In genomic region chr6:113097662-113098061, GRCm38 (mm10) we compare ENCODE assay signal across 20 mouse cellular contexts. TPM values are rescaled to one million over a fixed set of nuclear protein-coding genes. Genes with fewer than 3 reads are reported as not detected.
DNase-seq lines count a peak whose midpoint lies in the region; ATAC-seq and TF ChIP-seq lines count a peak whose summit lies in the region.
"Had no signal": no experiment of that assay in that cellular context is flagged by ENCODE, and none has a peak within 500 bp of the region (broad histone marks: within the 10 kb centered on the region; RNA-seq: fewer than 3 reads in every experiment).

No protein-coding gene starts in this region.

- H3K4me2 ChIP-seq in intestine, postnatal 0 days (replicated peaks; ENCODE audit: low read depth) = no peak overlapping the region
- H3K4me2 ChIP-seq: embryonic facial prominence, embryonic 15.5 days; midbrain, embryonic 12.5 days; neural tube, embryonic 12.5 days had no signal

- H3K27ac ChIP-seq in kidney, adult 2 months (ENCODE audit: insufficient read depth, low read depth, low read length) = 0 out of 2 replicates have a peak overlapping the region, but pooled peaks have one; percentile 16
- H3K27ac ChIP-seq in intestine, postnatal 0 days (ENCODE audit: low read depth, low read length) = no peak overlapping the region
- H3K27ac ChIP-seq: embryonic facial prominence, embryonic 15.5 days; forebrain, embryonic 10.5 days; hindbrain, embryonic 10.5 days; hindbrain, postnatal 0 days; liver, embryonic 14.5 days; midbrain, embryonic 12.5 days; neural tube, embryonic 12.5 days; stomach, postnatal 0 days had no signal

- TF ChIP-seq POLR2A in kidney, adult 2 months (IDR thresholded peaks at IDR 0.05; ENCODE audit: low read depth, low read length) = no peak

- no peaks in the 10 kb centered on the region for H3K9me3 ChIP-seq in intestine, postnatal 0 days (ENCODE audit: control insufficient read depth)
- H3K9me3 ChIP-seq: embryonic facial prominence, embryonic 15.5 days; forebrain, embryonic 10.5 days; hindbrain, embryonic 10.5 days; midbrain, embryonic 12.5 days; neural tube, embryonic 12.5 days had no signal

- no peak for ATAC-seq in intestine, postnatal 0 days
- ATAC-seq: activated CD4-positive, CD25-positive, alpha-beta regulatory T cell, adult 4 months; hindbrain, postnatal 0 days had no signal

- H3K36me3 ChIP-seq in kidney, adult 2 months (ENCODE audit: control insufficient read depth, insufficient read depth, low read length) = no peaks in the 10 kb centered on the region
- no peaks in the 10 kb centered on the region for H3K36me3 ChIP-seq in intestine, postnatal 0 days (ENCODE audit: control insufficient read depth, insufficient read depth)
- H3K36me3 ChIP-seq: embryonic facial prominence, embryonic 15.5 days; midbrain, embryonic 12.5 days; neural tube, embryonic 12.5 days had no signal

- no peak overlapping the region for H3K4me3 ChIP-seq in kidney, adult 2 months (ENCODE audit: insufficient read depth, low read depth, low read length)
- H3K4me3 ChIP-seq in intestine, postnatal 0 days (ENCODE audit: low read depth, low read length) = no peak overlapping the region
- H3K4me3 ChIP-seq: embryonic facial prominence, embryonic 15.5 days; forebrain, embryonic 10.5 days; hindbrain, embryonic 10.5 days; midbrain, embryonic 12.5 days; neural tube, embryonic 12.5 days had no signal

- DNase-seq in kidney, adult 2 months = no peak
- DNase-seq in kidney, adult 11 months = no peak
- DNase-seq in 416B (ENCODE audit: low read depth) (peak; percentile 70), ES-CJ7 (ENCODE audit: low read depth, low spot score) (peak; percentile 45)
- peak; percentile 54 to 65 for DNase-seq in adrenal gland, postnatal 36 days
- DNase-seq in testis, postnatal 10 days (ENCODE audit: low spot score) = no peak
- DNase-seq: cerebellum, adult 11 months; gastrocnemius, postnatal 10 days; kidney, adult 18-20 months; kidney, postnatal 10 days had no signal

- 69% methylated on average over 5 of the region's 5 CpGs for WGBS in kidney, adult 2 months
- 55% methylated on average over 5 of the region's 5 CpGs for WGBS in intestine, postnatal 0 days

- TF ChIP-seq CTCF in kidney, adult 2 months (conservative IDR thresholded peaks at IDR 0.05; ENCODE audit: insufficient read depth, insufficient read length, low read depth, low read length) = no peak
- no peak for TF ChIP-seq CTCF in intestine, postnatal 0 days (IDR thresholded peaks at IDR 0.05; ENCODE audit: low read depth)

- H3K4me1 ChIP-seq in kidney, adult 2 months (ENCODE audit: control insufficient read depth, insufficient read depth, low read length) = peaks cover 8% of the 10 kb centered on the region; the same call in 1 of the 2 replicates
- 0 out of 2 replicates have a peak, but pooled peaks cover 8% of the 10 kb centered on the region for H3K4me1 ChIP-seq in intestine, postnatal 0 days (replicated peaks; ENCODE audit: control insufficient read depth, insufficient read depth, low read length)
- H3K4me1 ChIP-seq: hindbrain, embryonic 10.5 days had no signal

- H3K27me3 ChIP-seq in kidney, adult 2 months (replicated peaks; ENCODE audit: control insufficient read depth, insufficient read depth, low read length) = no peaks in the 10 kb centered on the region
- no peaks in the 10 kb centered on the region for H3K27me3 ChIP-seq in intestine, postnatal 0 days (replicated peaks; ENCODE audit: control insufficient read depth, insufficient read depth, low read length)
- H3K27me3 ChIP-seq: embryonic facial prominence, embryonic 15.5 days; midbrain, embryonic 12.5 days; neural tube, embryonic 12.5 days had no signal

- H3K9ac ChIP-seq in intestine, postnatal 0 days (ENCODE audit: low read depth, low read length) = no peak overlapping the region
- H3K9ac ChIP-seq: embryonic facial prominence, embryonic 15.5 days; liver, embryonic 14.5 days; midbrain, embryonic 12.5 days; neural tube, embryonic 12.5 days had no signal

RNA-seq across cellular contexts. Expression of gene Setd5, which starts 20.5 kb away (rescaled TPM):
- polyA plus RNA-seq in kidney, adult 2 months (2012; rRNA removed) = 16.8 and 17.9 TPM in 2 replicates
- 10 to 100 TPM; 87.7 to 88.4 TPM for total RNA-seq in adrenal gland, postnatal 36 days (2021)
- 32.2 and 32.9 TPM in 2 replicates for polyA plus RNA-seq in intestine, postnatal 0 days (2015; fragmentation: Nextera tagmentation; extraction: Ambion mirVana)

RNA-seq across cellular contexts. Expression of gene Thumpd3, which starts 51.6 kb away (rescaled TPM):
- 6.5 and 9.3 TPM in 2 replicates for polyA plus RNA-seq in kidney, adult 2 months (2012; rRNA removed)
- 10 to 100 TPM; 39.9 to 43.1 TPM for total RNA-seq in adrenal gland, postnatal 36 days (2021)
- polyA plus RNA-seq in intestine, postnatal 0 days (2015; fragmentation: Nextera tagmentation; extraction: Ambion mirVana) = 36.0 and 36.6 TPM in 2 replicates

Comparison
In these comparisons a context has a peak if more than half of its experiments do, and no peak if none do; other contexts are left out.
1. DNase-seq: peak in 416B (single experiment), ES-CJ7 (single experiment) and adrenal gland, postnatal 36 days (2 of 2); none in kidney, adult 2 months (single experiment), kidney, adult 11 months (single experiment) and testis, postnatal 10 days (single experiment).